Mouse (Mus musculus) neural tube, embryonic 10.5 days (tissue): ENCODE measurements around the gene Fam241a.

Source experiments
- DNase-seq: peaks from one replicate; pipeline ENCODE4 v3.0.0-alpha.2; 2017; ENCODE audit warnings: low spot score; ENCODE audit errors: extremely low spot score

The Fam241a gene

DNA sequence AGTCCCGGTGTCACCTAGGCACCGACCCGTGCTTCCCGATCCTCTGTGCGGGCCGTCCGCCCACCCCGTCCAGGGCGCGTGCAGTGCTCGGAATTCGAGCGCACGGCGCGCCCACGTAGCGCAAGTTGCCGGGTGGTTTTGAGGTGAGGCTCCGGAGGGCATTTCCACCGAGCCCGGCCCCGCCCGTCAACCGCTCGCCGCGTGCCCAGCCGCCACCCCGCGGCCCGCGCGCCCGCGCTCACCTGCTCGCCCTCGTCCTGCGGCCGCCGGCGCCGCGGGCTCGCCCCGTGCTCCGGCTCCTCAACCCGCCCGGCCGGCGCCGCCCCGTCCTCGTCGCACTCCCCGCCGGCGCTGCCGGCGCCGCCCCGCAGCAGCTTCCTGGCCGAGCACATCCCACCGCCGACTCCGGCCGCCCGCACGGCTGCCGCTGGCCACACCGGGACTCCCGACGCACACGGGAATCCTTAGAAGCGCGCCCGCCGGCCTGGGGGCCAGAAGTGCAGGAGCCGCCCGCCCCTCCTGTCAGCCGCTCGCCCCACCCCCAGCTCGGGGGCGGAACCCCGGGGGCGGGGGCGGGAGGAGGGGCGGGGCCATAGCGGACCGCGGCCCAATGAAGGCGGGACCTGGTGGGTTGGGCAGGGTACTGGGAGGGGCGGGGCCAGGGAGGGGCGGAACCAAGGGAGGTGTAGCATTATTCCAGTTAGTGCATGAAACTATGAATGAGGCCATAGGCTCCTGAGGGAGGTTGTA, at the start of gene Fam241a:
TSS of gene Fam241a (minus strand) at position 533 of the 750 bp plus-strand sequence.
- DNase-seq: peak; percentile 89

DNA sequence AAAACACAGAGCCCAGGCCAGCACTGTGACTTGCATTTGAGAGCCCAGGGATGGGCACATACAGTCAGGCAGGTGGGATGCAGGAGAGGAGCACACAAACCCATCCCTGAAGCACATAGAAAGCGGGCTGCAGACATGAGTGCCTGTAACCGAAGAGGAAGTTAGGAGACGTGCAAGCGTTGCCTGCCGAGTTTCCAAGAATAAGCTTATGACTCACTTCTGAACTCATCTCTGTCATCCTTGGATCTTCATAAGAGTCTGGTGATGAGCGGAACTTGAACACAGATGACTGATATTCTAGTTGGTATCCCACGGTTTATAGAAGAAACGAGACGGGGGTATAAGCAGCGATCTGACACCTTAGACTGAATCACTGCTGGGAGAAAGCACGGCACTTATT, 36.3 kb upstream of the Fam241a start:
- DNase-seq: no peak

DNA sequence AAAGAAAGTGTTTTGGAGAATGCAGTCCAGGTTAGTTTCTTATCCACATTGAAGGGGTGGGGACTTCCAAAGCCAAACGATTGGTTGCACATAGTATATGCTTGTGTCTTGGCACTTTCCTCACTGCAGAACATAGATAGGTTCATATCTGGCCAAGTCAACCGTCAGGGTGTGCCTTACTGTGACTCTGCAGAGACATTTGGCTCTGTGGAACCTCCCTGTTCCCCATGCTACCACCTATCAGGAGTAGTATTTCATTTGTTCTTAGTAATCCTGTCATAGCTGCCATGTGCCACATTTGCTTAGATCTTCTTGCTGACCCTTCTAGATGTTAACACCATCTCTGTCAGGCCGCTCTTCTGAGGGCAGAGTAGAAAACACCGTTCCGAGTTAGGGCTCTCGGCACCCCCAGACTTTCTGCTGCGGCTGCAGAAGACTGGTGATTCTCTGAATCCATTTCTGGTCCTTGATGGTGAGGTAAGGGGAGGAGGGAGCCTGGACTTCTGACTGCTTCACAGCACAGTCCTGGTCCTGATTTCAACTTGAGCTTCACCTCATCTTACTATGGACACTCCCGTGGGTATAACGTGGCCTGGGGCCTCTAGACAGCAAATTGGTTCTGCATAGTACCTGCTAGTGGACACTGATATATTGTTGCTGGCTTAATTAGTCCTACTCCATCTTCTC, 34.3 kb upstream of the Fam241a start:
- no peak for DNase-seq

DNA sequence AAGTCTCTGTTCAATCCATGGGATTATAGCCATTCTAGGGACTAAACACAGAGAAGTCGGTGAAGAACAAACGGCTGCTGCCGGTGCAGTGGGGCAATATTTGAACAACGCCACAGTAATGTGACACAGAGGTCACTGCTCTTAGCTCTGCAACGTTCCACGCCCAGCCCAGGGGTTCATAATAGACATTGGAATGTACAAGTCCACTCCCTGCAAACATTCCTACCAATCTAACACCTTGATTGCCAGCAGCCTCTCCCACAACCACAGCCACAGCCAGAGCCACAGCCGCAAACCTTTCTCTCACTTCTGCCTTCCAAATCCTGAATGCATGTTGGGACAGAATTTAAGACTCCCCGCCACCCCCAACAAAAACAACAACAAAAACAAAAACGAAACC, 33.8 kb upstream of the Fam241a start:
- DNase-seq: no peak

DNA sequence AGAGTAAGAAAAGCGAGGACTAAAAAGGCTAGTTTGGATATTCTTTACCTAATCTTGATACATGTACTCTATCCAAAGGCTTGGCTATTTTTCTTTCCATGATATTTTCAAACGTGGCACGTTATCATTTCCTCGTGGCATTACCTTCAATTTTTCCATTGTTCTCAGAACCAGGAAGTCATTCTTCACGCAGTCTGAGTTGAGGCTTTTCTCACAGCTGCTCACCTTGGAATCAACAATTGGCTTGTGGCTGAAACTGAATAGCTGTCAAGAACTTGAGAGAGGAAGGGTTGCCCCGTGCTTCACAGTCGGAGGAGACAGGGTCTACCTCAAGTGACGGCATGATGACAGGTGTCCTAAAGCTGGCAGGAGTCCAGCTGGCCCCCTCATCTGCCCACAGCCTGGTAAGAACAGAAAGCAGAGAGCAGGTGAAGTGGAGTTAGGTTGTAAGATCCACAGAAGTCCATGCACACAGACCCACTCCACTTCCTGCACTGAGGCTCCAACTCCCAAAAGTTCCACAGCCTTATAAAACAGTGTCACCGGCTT, 30.6 kb upstream of the Fam241a start:
- DNase-seq: no peak

DNA sequence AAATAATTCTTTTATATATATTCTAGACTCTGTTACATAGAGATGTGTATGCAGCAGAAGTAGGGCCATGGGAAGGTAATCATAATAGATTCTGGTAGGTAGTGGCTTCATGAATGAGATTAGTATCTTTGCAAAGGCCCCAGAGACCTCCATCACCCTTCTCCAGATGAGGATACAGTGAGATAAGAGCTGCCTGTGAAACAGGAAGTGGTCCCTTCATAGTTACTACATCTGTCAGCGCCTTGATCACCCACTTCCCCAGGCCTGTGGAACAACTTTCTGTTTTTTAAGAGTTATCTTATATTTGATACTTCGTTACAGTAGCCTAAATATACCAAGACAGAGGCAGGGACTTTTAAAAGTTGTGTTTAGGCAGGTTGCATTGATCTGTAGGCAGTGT, 28.3 kb upstream of the Fam241a start:
- no peak for DNase-seq

DNA sequence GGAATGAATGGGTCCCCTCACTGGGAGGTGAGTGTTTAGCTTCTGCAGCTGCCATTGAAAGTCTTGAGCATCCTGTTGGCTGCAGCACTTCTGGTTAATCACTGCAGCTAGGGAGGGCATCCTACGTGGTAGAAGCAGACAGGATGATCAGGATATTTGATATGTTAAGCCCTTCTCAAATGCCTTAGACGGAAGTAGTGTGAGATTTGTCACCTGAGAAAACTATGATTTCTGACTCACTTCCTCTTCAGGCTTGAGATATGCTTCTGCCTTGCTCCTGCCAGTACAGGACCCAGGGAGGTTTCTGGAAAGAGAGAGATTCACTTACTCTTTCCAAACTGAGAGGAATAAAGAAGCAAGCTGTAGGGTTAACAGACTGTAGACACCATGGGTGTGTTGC, 27.1 kb upstream of the Fam241a start:
- DNase-seq: no peak

DNA sequence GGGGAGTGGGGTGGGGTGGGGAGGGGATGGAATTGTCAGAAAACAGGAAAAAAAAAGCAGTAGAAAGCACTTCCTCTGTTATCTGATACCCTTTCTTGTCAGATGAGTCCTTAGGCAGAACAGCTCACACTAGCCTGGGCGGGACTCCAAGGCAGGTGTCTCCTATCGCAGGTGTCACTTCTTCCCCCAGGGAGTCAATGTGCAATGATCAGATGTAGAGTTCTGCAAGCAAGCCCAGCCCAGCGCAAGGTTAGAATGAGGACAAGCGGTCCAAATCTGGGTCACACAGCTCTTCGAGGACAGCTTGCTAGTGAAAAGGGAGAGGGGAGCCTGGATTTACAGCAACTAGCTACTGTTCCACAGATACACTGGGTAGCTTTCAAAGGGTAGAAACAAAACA, 26.0 kb upstream of the Fam241a start:
- DNase-seq: no peak

DNA sequence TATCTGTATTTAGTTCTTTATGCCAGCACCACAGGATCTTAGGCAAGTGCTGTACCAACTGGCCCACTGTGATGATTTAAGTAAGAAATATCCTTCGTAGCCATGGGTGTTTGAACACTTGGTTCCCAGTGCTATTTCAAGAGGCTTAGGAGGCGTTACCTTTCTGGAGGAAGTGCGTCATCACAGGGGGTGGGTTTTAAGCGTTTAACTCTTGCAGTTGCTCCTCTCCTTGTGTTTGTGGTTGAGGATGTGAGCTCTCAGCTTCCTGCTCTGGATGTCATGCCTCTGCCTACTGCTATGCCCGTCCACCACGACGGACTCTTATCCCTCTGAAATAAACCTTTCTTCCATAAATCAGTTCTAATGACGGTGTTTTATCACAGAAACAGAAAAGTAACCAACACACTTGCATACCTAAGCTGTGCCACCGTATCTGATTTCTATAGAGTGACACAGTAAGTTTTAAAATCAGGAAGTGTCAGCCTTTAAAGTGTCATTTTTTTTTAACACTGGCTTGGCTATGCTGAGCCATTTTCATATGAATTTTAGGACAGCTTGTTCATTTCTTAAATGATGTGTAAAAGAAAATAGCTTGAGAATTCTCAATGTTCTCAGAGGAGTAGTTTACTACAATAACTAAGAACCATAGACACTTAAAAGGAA, 22.0 kb upstream of the Fam241a start:
- no peak for DNase-seq

DNA sequence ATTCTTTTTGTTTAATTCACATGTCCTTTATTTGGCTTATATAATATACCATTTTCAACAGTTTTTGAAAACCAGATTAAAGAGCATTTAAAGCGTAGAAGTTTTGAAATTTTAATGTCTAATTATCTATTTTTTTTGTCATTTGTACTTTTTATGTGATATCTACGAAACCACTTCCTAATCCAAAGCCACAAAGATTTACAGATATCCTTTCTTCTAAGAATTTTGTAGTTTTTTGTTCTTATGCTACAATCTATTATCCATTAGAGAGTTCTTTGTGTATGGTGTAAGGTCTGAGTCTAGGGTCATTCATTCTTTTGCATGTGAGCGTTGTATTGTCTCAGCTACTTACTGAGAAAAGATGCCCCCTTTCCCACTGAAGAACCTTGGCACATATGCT, 21.4 kb upstream of the Fam241a start:
- no peak for DNase-seq

DNA sequence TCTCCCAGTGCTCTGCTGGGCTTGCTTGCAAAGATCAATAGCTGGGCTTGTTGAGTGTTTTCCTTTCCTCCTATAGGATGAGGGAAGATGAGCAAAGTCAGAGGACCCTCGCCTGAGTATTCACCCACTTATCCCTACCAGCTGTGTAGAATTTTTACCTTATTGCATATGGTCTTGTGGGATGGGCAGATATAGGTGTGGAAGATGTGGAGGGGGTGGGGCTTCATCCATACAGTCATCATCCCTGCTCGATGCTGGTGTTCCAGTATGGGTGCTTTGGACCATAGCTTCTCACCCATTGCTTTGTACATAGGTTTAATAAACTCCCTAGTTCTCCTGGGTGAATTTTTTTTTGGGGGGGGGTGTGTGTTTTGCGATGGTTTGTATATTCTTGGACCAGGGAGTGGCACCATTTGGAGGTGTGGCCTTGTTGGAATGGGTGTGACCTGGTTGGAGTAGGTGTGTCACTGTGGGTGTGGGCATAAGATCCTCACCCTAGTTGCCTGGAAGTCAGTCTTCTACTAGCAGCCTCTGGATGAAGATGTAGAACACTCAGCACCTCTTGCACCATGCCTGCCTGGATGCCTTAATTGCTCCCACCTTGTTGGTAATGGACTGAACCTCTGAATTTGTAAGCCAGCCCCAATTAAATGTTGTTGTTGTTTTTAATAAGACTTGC, 19.7 kb upstream of the Fam241a start:
- DNase-seq: no peak

DNA sequence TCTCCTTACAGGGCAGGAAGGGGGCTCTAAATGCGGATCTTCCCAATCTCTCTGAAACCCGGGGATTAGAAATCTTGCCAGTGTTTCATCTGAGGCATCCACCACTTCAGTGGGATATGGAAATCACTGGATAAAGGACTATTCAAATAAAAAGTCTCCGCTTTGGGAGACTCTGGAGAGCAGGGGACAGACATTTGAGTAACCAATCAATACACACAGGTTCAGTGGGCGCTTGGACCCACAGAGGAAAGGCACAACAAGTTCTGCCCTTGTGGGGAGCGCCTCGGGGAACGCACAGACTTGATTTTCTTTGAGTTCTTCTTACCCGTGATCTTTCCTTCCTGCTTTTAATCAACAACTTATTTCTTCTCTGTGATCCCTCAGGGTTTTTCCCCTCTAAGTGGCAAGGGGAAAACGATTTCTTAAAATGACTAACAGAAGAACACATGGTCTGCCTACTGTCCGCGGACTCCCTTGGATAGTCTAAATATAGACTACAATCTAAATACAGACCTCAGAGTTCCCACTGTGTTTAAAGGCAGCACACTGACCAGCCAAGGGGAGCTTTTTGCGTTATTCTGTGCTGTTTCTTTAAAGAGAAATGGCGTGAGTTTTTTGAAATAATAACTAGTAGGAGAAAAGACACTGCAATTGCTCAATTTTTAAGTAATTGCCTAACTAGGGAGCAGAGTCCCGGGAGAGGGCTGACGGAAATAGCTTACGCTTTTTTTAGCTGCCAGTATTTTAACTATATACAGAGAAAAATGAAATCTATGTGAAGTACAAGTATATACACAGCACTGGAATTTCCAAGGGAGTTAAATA, 18.0 kb upstream of the Fam241a start:
- no peak for DNase-seq

DNA sequence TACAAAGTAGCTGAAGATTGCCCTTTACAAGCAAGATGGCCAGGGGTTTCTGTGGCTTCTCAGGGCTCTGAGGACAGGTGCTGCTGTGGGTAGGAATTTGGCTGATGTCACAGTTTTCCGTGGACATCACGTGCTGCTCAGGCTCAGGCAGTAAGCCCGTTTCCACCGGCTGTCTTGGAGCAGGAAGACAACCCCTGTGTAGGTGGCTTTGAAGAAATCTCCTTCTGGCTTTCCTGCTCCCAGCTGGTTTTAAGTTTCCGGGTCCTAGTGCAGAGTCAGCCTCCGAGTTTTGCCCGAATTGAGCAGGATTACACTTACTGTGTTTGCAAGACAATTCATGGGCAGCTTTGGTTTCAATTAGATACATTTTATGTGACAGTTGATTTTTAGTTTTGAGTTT, 13.8 kb upstream of the Fam241a start:
- DNase-seq: no peak

DNA sequence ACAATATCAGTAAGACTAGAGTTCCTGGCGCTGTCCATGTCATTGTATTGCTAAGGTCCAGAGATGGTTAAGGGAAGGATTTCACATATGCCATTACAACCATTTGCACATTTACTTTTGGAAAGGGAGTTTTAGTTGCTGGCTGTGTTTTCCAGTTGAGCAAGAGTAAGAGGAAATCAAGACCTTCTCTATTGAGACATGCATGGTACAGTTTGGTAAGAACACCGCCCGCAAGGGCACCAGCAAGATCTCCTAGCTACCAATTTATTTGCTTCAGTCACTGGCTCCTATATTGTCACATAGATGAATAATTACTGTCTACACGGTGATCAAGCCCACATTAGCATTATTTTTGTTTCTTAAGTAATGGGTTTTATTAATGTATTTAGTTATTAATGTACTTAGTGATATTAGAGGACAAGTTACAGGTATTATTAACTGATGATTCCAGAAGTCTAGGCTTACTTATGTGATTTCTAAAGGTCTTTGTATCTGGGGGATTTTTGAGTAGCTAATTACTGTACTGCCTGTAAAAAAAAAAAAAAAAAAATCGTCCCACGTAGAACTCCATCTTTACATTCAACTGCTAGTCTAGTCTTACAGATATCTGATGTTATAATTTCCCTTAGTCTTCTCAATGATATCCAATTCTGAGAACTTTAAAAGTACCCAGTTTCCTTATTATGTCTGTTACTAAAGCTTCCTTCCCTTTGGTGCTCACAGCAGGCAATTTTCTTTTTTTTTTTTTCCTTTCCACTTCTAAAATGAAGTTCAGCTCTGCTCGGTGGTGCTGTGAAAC, 944 bp downstream of the Fam241a start:
- no peak for DNase-seq

DNA sequence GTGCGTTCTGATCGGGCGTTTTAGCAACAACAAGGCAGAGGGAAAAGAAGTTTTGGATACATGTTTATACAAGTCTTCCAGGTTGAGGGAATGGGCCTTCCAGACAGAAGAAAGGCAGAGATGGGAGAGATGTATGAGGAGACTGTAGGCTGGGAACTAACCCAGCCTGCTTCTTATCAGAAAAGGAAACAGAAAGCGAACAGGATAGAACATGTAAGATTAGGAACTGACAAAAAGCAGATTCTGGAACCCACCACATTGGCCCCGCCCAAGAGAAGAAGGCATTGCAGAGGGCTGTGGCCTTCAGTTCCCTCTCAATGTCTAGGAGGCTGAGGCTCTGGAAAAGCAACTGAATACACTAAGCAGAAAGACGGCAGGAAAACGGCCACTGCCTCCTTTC, 2.2 kb downstream of the Fam241a start:
- no peak for DNase-seq

DNA sequence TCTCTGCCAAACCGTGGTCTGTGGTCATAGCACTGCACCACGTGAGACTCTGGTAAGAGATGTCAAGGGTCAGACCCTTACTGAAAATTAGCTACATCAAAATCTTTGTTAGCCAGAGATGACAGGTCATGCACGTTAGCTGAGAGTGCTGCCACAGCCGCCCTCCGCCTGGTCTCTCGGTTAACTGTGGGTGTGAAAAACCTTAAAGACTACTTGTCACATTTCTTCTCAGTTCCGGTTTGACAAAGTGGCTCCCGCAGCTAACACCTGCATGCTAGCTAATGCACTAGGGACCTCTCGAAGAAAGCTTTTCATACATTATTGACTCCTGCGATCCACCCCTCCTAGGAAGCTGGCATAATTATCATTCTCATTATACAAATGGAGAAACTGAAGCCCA, 4.2 kb downstream of the Fam241a start:
- DNase-seq: no peak

DNA sequence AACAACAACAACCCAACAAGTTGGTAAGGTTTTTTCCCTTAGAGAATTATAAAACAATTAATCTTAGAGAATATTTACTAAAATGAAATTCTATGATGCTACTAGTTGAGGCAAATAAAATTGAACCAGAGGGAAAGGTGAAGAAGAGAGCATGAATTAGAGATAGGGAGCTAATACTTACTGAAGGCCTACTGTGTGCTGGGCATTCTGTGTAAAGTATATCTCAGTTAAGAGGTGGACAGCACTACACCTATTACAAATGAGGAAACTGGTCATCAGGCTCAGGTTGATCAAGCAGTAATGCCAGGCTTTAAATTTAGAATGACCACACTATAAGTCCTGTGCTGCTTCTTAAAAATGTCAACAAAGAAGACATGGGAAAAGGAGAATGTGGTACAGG, 6.1 kb downstream of the Fam241a start:
- DNase-seq: no peak

DNA sequence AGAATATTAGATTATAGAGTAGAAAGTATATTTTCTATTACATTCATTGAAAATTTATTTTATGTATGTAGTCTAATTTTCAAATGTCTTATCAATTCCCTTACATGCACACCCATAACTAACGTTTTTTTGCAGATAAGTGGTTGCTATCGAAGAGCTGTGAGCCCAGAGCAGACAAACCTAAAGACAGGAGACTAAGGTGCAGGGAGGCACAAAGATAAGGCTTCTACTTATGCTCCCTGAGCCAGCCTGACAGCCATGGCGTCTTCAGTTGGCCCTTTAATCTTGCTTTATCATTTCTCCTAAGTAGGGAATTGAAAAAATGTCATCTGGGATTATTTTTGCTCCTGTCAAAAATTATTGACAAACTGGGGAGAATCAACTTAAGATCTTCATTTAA, 6.6 kb downstream of the Fam241a start:
- DNase-seq: no peak

DNA sequence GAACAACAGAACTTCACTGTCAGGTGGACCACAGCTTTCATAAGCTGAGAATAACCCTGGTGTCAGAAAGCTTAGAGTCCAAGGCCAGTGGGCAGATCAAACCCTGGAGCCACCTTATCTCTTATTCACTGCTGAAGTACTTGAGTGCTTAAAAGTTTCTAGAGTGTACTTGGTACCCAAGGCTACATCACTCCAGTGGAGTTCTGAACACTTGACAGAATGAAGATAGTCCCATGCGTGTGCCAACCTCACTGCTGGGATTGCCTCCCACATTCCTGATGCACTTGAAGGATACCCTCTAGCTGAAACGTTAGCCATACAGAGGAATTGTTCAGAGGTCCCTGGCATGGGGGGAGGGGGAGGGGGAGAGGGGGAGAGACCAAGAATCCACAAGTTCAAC, 14.4 kb downstream of the Fam241a start:
- no peak for DNase-seq

DNA sequence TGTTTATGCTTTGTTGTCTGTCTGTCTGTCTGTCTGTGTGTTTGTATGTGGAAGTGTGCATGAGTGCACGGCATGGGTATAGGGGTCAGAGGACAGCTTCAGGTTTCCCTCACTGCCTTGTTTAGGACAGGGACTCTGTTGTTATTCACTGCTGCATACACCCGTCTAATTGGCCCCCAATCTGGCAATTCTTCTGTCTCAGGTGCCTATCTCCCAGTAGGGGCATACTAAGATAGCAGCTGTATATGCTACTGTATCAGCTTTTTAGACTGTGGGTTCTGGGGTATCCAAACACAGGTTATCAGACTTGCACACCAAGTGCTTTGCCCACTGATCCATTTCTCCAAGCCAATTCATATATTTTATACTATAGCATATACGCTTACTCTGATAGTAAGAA, 16.2 kb downstream of the Fam241a start:
- DNase-seq: no peak
